Mouse (Mus musculus) CH12.LX (cell line): ENCODE results near the gene Socs2. TPM values are rescaled to one million over a fixed set of nuclear protein-coding genes. Genes with fewer than 3 reads are reported as not detected.

Experiments used
- DNase-seq: peaks from one replicate; pipeline ENCODE4 v3.0.0-alpha.2; 2013; ENCODE audit errors: extremely low read depth
- H3K27ac ChIP-seq: 2 replicates; pipeline ENCODE4 v1.5.1; 2012; ENCODE audit warnings: low read depth, mild to moderate bottlenecking, control low read depth, moderate library complexity; ENCODE audit not compliant: insufficient read depth
- H3K27me3 ChIP-seq: replicated peaks from 2 replicates; pipeline ENCODE3; 2012; ENCODE audit warnings: inconsistent platforms
- H3K36me3 ChIP-seq, 2 experiments: replicated peaks in 1 of 2; 2 replicates each; pipeline versions ENCODE3 to v1.6.1; 2012; ENCODE audit warnings: inconsistent platforms in 1 of 2, low read length in 1 of 2, mild to moderate bottlenecking in 1 of 2, mixed read lengths in 1 of 2, moderate library complexity in 1 of 2; ENCODE audit not compliant: control insufficient read depth in 1 of 2, insufficient read depth in 1 of 2
- H3K4me1 ChIP-seq, 2 experiments: 2 replicates each; pipeline ENCODE4 v1.6.1; 2012; ENCODE audit warnings: inconsistent platforms in 1 of 2, moderate library complexity in 1 of 2; ENCODE audit not compliant: insufficient read depth in 2 of 2, control insufficient read depth in 1 of 2
- H3K4me2 ChIP-seq: 2 replicates; pipeline ENCODE4 v1.6.1; 2012; ENCODE audit warnings: low read depth, mild to moderate bottlenecking, control low read depth; ENCODE audit not compliant: poor library complexity, insufficient read depth, severe bottlenecking
- H3K4me3 ChIP-seq, 3 experiments: fragments of 150-350 bp in 1 of 3; sonication (generic) in 1 of 3; replicated peaks in 1 of 3; 2 replicates each; pipeline versions ENCODE3 to v1.5.1; 2011 to 2012; ENCODE audit warnings: low read depth in 2 of 3, low read length in 2 of 3, mild to moderate bottlenecking in 2 of 3, moderate library complexity in 2 of 3, control low read depth in 1 of 3, improper control_type of control experiment in 1 of 3, inconsistent platforms in 1 of 3, mixed read lengths in 1 of 3; ENCODE audit not compliant: poor library complexity in 1 of 3
- H3K79me2 ChIP-seq: replicated peaks from 2 replicates; pipeline ENCODE4 v1.6.1; 2012; ENCODE audit warnings: mild to moderate bottlenecking, moderate library complexity; ENCODE audit not compliant: control insufficient read depth, poor library complexity, insufficient read depth, severe bottlenecking; ENCODE audit errors: extremely low read depth
- H3K9ac ChIP-seq: 2 replicates; pipeline ENCODE4 v1.6.1; 2012; ENCODE audit warnings: low read depth, mild to moderate bottlenecking, control low read depth, moderate library complexity; ENCODE audit not compliant: insufficient read depth
- H3K9me3 ChIP-seq: replicated peaks from 2 replicates; pipeline ENCODE3; 2012; ENCODE audit warnings: low read length, inconsistent platforms, mixed read lengths
- CHD1 ChIP-seq: IDR thresholded peaks from 2 replicates; pipeline ENCODE4 v1.6.1; 2012; ENCODE audit warnings: low read depth, low read length, improper control_type of control experiment, inconsistent platforms
- CHD2 ChIP-seq: IDR thresholded peaks from 2 replicates; pipeline ENCODE4 v1.6.1; 2011; ENCODE audit warnings: low read length, improper control_type of control experiment
- CTCF ChIP-seq, 2 experiments: IDR thresholded peaks in 1 of 2; conservative IDR thresholded peaks in 1 of 2; 2 replicates each; pipeline ENCODE4 v1.5.1; 2011 to 2012; ENCODE audit warnings: low read depth in 2 of 2, low read length in 2 of 2, improper control_type of control experiment in 1 of 2, inconsistent platforms in 1 of 2, mild to moderate bottlenecking in 1 of 2, moderate library complexity in 1 of 2
- ELF1 ChIP-seq: IDR thresholded peaks from 2 replicates; pipeline ENCODE4 v1.6.1; 2014; ENCODE audit warnings: low read depth, mild to moderate bottlenecking, inconsistent platforms, low read length, improper control_type of control experiment
- ETS1 ChIP-seq: conservative IDR thresholded peaks from 2 replicates; pipeline ENCODE4 v1.6.1; 2012; ENCODE audit warnings: low read depth, mild to moderate bottlenecking, inconsistent platforms, low read length, improper control_type of control experiment, moderate library complexity
- HCFC1 ChIP-seq: IDR thresholded peaks from 2 replicates; pipeline ENCODE4 v1.6.1; 2012; ENCODE audit warnings: low read depth, mild to moderate bottlenecking, inconsistent platforms, low read length, improper control_type of control experiment
- JUN ChIP-seq: IDR thresholded peaks from 2 replicates; pipeline ENCODE4 v1.6.1; 2011; ENCODE audit warnings: low read depth, mild to moderate bottlenecking, low read length, improper control_type of control experiment, moderate library complexity; ENCODE audit not compliant: insufficient read depth
- JUND ChIP-seq: conservative IDR thresholded peaks from 2 replicates; pipeline ENCODE4 v1.6.1; 2011; ENCODE audit warnings: low read depth, low read length, improper control_type of control experiment
- MAFK ChIP-seq: IDR thresholded peaks from 2 replicates; pipeline ENCODE4 v1.6.1; 2011; ENCODE audit warnings: low read length, improper control_type of control experiment; ENCODE audit not compliant: insufficient replicate concordance
- MAX ChIP-seq: IDR thresholded peaks from 2 replicates; pipeline ENCODE4 v1.6.1; 2011; ENCODE audit warnings: low read length, improper control_type of control experiment
- MEF2A ChIP-seq: IDR thresholded peaks from 2 replicates; pipeline ENCODE4 v1.6.1; 2014; ENCODE audit warnings: low read depth, mild to moderate bottlenecking, inconsistent platforms, low read length, improper control_type of control experiment, borderline replicate concordance
- MYC ChIP-seq: IDR thresholded peaks from 2 replicates; pipeline ENCODE4 v1.6.1; 2011; ENCODE audit warnings: low read depth, mild to moderate bottlenecking, improper control_type of control experiment, low read length
- SMC3 ChIP-seq: IDR thresholded peaks from 2 replicates; pipeline ENCODE4 v1.6.1; 2011; ENCODE audit warnings: low read depth, low read length, improper control_type of control experiment
- TBP ChIP-seq: conservative IDR thresholded peaks from 2 replicates; pipeline ENCODE4 v1.6.1; 2011; ENCODE audit warnings: low read depth, low read length, improper control_type of control experiment
- USF1 ChIP-seq: IDR thresholded peaks from 2 replicates; pipeline ENCODE4 v1.6.1; 2014; ENCODE audit warnings: low read depth, mild to moderate bottlenecking, inconsistent platforms, low read length, improper control_type of control experiment
- ZC3H11A ChIP-seq: IDR thresholded peaks from 2 replicates; pipeline ENCODE4 v1.6.1; 2012; ENCODE audit warnings: low read depth, mild to moderate bottlenecking, inconsistent platforms, low read length, improper control_type of control experiment
- ZKSCAN1 ChIP-seq: IDR thresholded peaks from 2 replicates; pipeline ENCODE4 v1.6.1; 2012; ENCODE audit warnings: low read depth, inconsistent platforms, low read length, improper control_type of control experiment, borderline replicate concordance
- dilution Hi-C: fragments of 300-500 bp; cut with MboI; formaldehyde crosslinking; loops from 2 replicates; pipeline ENCODE4 v1.14.3; 2020; ENCODE audit warnings: low sequenced_read_pairs; ENCODE audit not compliant: extremely low pct_unique_long_range_greater_than_20kb, extremely low pct_ligation_motif_present
- in situ Hi-C: fragments of 300-500 bp; cut with MboI; formaldehyde crosslinking; loops from 3 replicates; pipeline ENCODE4 v1.14.3; 2019; ENCODE audit warnings: low sequenced_read_pairs, low pct_ligation_motif_present, low pct_unique_long_range_greater_than_20kb, mixed read lengths
- polyA plus RNA-seq: library from polyadenylated mRNA; unstranded; fragments of >175 nt; gene quantifications from 2 replicates; pipeline ENCODE4 v1.2.1, GENCODE M21; 2012; ENCODE audit warnings: low read depth; ENCODE audit not compliant: insufficient read length
- total RNA-seq, 2 experiments: library from RNA; depleted of rRNA; stranded (reverse); fragments of 300-350 nt in 1 of 2; fragments of >200 nt in 1 of 2; gene quantifications; 2 replicates each; pipeline ENCODE4 v1.2.3; 2012 to 2014

Gene Socs2
- total and polyA plus RNA-seq, 3 experiments = 7.8 to 16.3 (median 15.7) TPM

- in situ Hi-C loops = no loop called here
- H3K4me2 ChIP-seq = no peak overlapping the region
Observed at GRCm38 (mm10) chr10:95464527-95464926, 47.5 kb upstream of the Socs2 start.

GRCm38 (mm10) chr10:95462231-95462630, 45.3 kb upstream of the Socs2 start:
- in situ Hi-C loops = no loop called here
- no peaks in the 10 kb centered on the region for H3K79me2 ChIP-seq
- H3K27ac ChIP-seq = no peak overlapping the region

More at GRCm38 (mm10) chr10:95464527-95464926, 47.5 kb upstream of the Socs2 start:
- Histone ChIP-seq H3K4me1 (peaks cover 3 to 6% of the 10 kb centered on the region in 2 experiments; a peak in 1 of 4 replicates), H3K4me3 (no peak overlapping the region), H3K36me3 (no peaks in the 10 kb centered on the region)
- dilution Hi-C loops = no loop called here
- no peak for TF ChIP-seq TBP
- no peak for TF ChIP-seq JUND
- TF ChIP-seq CTCF (conservative IDR thresholded peaks at IDR 0.05 in 1 of 2, IDR thresholded peaks at IDR 0.05 in 1 of 2; ENCODE audit: low read depth in 2 of 2, low read length in 2 of 2) = no peak
- no peak for TF ChIP-seq MAFK
- no peak for TF ChIP-seq HCFC1
- no peak for TF ChIP-seq MYC
- no peak for TF ChIP-seq CHD1
- TF ChIP-seq USF1 = no peak
- TF ChIP-seq SMC3 = no peak
- no peak for TF ChIP-seq ETS1
- no peak for TF ChIP-seq ZC3H11A
- no peak for TF ChIP-seq ELF1
- no peak for TF ChIP-seq MAX
- TF ChIP-seq JUN = no peak
- TF ChIP-seq, all 38 proteins: peak for 0
- Histone ChIP-seq H3K9ac (no peak overlapping the region), H3K27ac (no peak overlapping the region), H3K27me3 (no peaks in the 10 kb centered on the region), H3K79me2 (no peaks in the 10 kb centered on the region), H3K9me3 (no peaks in the 10 kb centered on the region)
- no peak for DNase-seq

More at GRCm38 (mm10) chr10:95462231-95462630, 45.3 kb upstream of the Socs2 start:
- dilution Hi-C loops = no loop called here
- DNase-seq = no peak
- TF ChIP-seq ELF1 (no peak), MYC (no peak), MEF2A (no peak), ZKSCAN1 (no peak), JUN (no peak), JUND (no peak), CHD2 (no peak)
- Histone ChIP-seq H3K4me3 (no peak overlapping the region), H3K4me1 (peaks cover 3 to 6% of the 10 kb centered on the region in 2 experiments; a peak in 1 of 4 replicates), H3K36me3 (no peaks in the 10 kb centered on the region), H3K27me3 (no peaks in the 10 kb centered on the region), H3K4me2 (no peak overlapping the region), H3K9me3 (no peaks in the 10 kb centered on the region), H3K9ac (no peak overlapping the region)
